In genomic region chr10:120204591-120205210, GRCm38 (mm10) we compare ENCODE assay signal across 25 mouse cellular contexts. TPM values are rescaled to one million over a fixed set of nuclear protein-coding genes. Genes with fewer than 3 reads are reported as not detected.
A peak's percentile ranks its signal among the peaks of the same experiment; 100 is the strongest.
DNase-seq lines count a peak whose midpoint lies in the region; ATAC-seq and TF ChIP-seq lines count a peak whose summit lies in the region.
"Had no signal": no experiment of that assay in that cellular context is flagged by ENCODE, and none has a peak within 500 bp of the region (broad histone marks: within the 10 kb centered on the region; RNA-seq: fewer than 3 reads in every experiment).

No protein-coding gene starts in this region.

- H3K36me3 ChIP-seq in midbrain, embryonic 11.5 days (ENCODE audit: control insufficient read depth, insufficient read depth, low read length) = no peaks in the 10 kb centered on the region
- H3K36me3 ChIP-seq in midbrain, embryonic 15.5 days (replicated peaks) = no peaks in the 10 kb centered on the region
- no peaks in the 10 kb centered on the region for H3K36me3 ChIP-seq in lung, postnatal 0 days (ENCODE audit: insufficient read depth, low read length)
- no peaks in the 10 kb centered on the region for H3K36me3 ChIP-seq in hindbrain, postnatal 0 days (ENCODE audit: insufficient read depth, low read length)
- H3K36me3 ChIP-seq: embryonic facial prominence, embryonic 15.5 days; forebrain, embryonic 10.5 days; heart, embryonic 10.5 days; heart, embryonic 15.5 days; hindbrain, embryonic 13.5 days; intestine, embryonic 15.5 days had no signal

- TF ChIP-seq EP300 in lung, postnatal 0 days (IDR thresholded peaks at IDR 0.05) = no peak

- H3K27me3 ChIP-seq in midbrain, embryonic 11.5 days (ENCODE audit: control insufficient read depth, insufficient read depth, low read length) = peaks cover 12% of the 10 kb centered on the region
- H3K27me3 ChIP-seq in midbrain, embryonic 15.5 days (replicated peaks) = 0 out of 2 replicates have a peak, but pooled peaks cover 10% of the 10 kb centered on the region
- H3K27me3 ChIP-seq in lung, postnatal 0 days (replicated peaks; ENCODE audit: insufficient read depth, low read length) = no peaks in the 10 kb centered on the region
- no peaks in the 10 kb centered on the region for H3K27me3 ChIP-seq in hindbrain, postnatal 0 days (ENCODE audit: insufficient read depth, low read length)
- H3K27me3 ChIP-seq: embryonic facial prominence, embryonic 15.5 days had no signal

- H3K4me3 ChIP-seq in midbrain, embryonic 11.5 days (ENCODE audit: low read depth, low read length) = no peak overlapping the region
- H3K4me3 ChIP-seq in midbrain, embryonic 15.5 days = no peak overlapping the region
- no peak overlapping the region for H3K4me3 ChIP-seq in lung, postnatal 0 days (ENCODE audit: low read depth, low read length)
- H3K4me3 ChIP-seq in hindbrain, postnatal 0 days (ENCODE audit: low read length) = no peak overlapping the region
- H3K4me3 ChIP-seq: embryonic facial prominence, embryonic 15.5 days; erythroblast, embryonic 14.5 days; forebrain, embryonic 10.5 days; gastrocnemius, adult 2 months; heart, embryonic 10.5 days; heart, embryonic 15.5 days; hindbrain, embryonic 13.5 days; intestine, embryonic 15.5 days had no signal

- no peak for ATAC-seq in midbrain, embryonic 11.5 days (ENCODE audit: low FRiP score)
- ATAC-seq in midbrain, embryonic 15.5 days (replicated peaks) = no peak
- ATAC-seq in lung, postnatal 0 days = no peak
- ATAC-seq in hindbrain, postnatal 0 days = no peak
- ATAC-seq in granulocyte monocyte progenitor cell, adult 5-6 weeks (replicated peaks; ENCODE audit: poor library complexity, severe bottlenecking) = no peak
- ATAC-seq: forebrain, embryonic 14.5 days; intestine, embryonic 15.5 days had no signal

- no peaks in the 10 kb centered on the region for H3K9me3 ChIP-seq in midbrain, embryonic 11.5 days (ENCODE audit: control insufficient read depth, low read length)
- H3K9me3 ChIP-seq in midbrain, embryonic 15.5 days = no peaks in the 10 kb centered on the region
- H3K9me3 ChIP-seq in lung, postnatal 0 days (ENCODE audit: low read length) = no peaks in the 10 kb centered on the region
- H3K9me3 ChIP-seq in hindbrain, postnatal 0 days (ENCODE audit: low read length) = no peaks in the 10 kb centered on the region
- H3K9me3 ChIP-seq: embryonic facial prominence, embryonic 15.5 days; forebrain, embryonic 10.5 days; heart, embryonic 10.5 days; heart, embryonic 15.5 days; hindbrain, embryonic 13.5 days; intestine, embryonic 15.5 days had no signal

- H3K4me2 ChIP-seq in midbrain, embryonic 11.5 days = no peak overlapping the region
- no peak overlapping the region for H3K4me2 ChIP-seq in midbrain, embryonic 15.5 days
- H3K4me2 ChIP-seq in lung, postnatal 0 days (replicated peaks; ENCODE audit: low read depth, low read length) = no peak overlapping the region
- no peak overlapping the region for H3K4me2 ChIP-seq in hindbrain, postnatal 0 days (ENCODE audit: low read depth, low read length)
- H3K4me2 ChIP-seq: embryonic facial prominence, embryonic 15.5 days; heart, embryonic 15.5 days; hindbrain, embryonic 13.5 days; intestine, embryonic 15.5 days had no signal

- H3K4me1 ChIP-seq in midbrain, embryonic 11.5 days (ENCODE audit: control insufficient read depth, insufficient read depth, low read length) = peaks cover 6% of the 10 kb centered on the region
- H3K4me1 ChIP-seq in midbrain, embryonic 15.5 days = peaks cover 15% of the 10 kb centered on the region
- H3K4me1 ChIP-seq in lung, postnatal 0 days (ENCODE audit: insufficient read depth, low read depth, low read length) = 0 out of 2 replicates have a peak, but pooled peaks cover under 1% of the 10 kb centered on the region
- H3K4me1 ChIP-seq in hindbrain, postnatal 0 days (ENCODE audit: insufficient read depth, low read length) = peaks cover 4% of the 10 kb centered on the region

- peak; percentile 60 for DNase-seq in midbrain, embryonic 11.5 days (ENCODE audit: low spot score, missing footprints)
- DNase-seq in MN1 (ENCODE audit: low spot score) (peak; percentile 20), ZHBTc4 (ENCODE audit: low read depth, low spot score) (peak; percentile 55)
- DNase-seq in yolk sac, embryonic 10.5 days (ENCODE audit: low spot score) = no peak
- no peak for DNase-seq in lung, postnatal 0 days (ENCODE audit: low spot score)
- no peak for DNase-seq in hindbrain, postnatal 0 days (ENCODE audit: low spot score)
- DNase-seq: adrenal gland, postnatal 10 days; B cell, adult 2 months; cerebellum, adult 2 months; cerebellum, postnatal 10 days; gastrocnemius, adult 2 months; gastrocnemius, postnatal 25 days; heart, adult 18-20 months; heart, postnatal 14 days; kidney, adult 18-20 months had no signal

- no peak overlapping the region for H3K27ac ChIP-seq in midbrain, embryonic 11.5 days (ENCODE audit: low read depth, low read length)
- no peak overlapping the region for H3K27ac ChIP-seq in midbrain, embryonic 15.5 days
- no peak overlapping the region for H3K27ac ChIP-seq in lung, postnatal 0 days (ENCODE audit: low read length)
- no peak overlapping the region for H3K27ac ChIP-seq in hindbrain, postnatal 0 days
- H3K27ac ChIP-seq: embryonic facial prominence, embryonic 15.5 days; forebrain, embryonic 10.5 days; gastrocnemius, adult 2 months; heart, embryonic 10.5 days; heart, embryonic 15.5 days; hindbrain, embryonic 13.5 days; intestine, embryonic 15.5 days had no signal

- no peak overlapping the region for H3K9ac ChIP-seq in midbrain, embryonic 11.5 days (ENCODE audit: low read length)
- H3K9ac ChIP-seq in midbrain, embryonic 15.5 days = no peak overlapping the region
- no peak overlapping the region for H3K9ac ChIP-seq in lung, postnatal 0 days (replicated peaks; ENCODE audit: low read depth)
- no peak overlapping the region for H3K9ac ChIP-seq in hindbrain, postnatal 0 days (replicated peaks; ENCODE audit: low read length)
- H3K9ac ChIP-seq: embryonic facial prominence, embryonic 15.5 days; heart, embryonic 15.5 days; hindbrain, embryonic 13.5 days; intestine, embryonic 15.5 days had no signal

- no peak for TF ChIP-seq CTCF in lung, postnatal 0 days (IDR thresholded peaks at IDR 0.05)
- TF ChIP-seq CTCF in hindbrain, postnatal 0 days (IDR thresholded peaks at IDR 0.05; ENCODE audit: low read depth) = no peak

- whole genome bisulfite sequencing in midbrain, embryonic 11.5 days = 88% methylated on average over 13 of the region's 13 CpGs
- 86% methylated on average over 13 of the region's 13 CpGs for WGBS in midbrain, embryonic 15.5 days
- 71% methylated on average over 13 of the region's 13 CpGs for WGBS in lung, postnatal 0 days
- 87% methylated on average over 13 of the region's 13 CpGs for WGBS in hindbrain, postnatal 0 days

RNA-seq across cellular contexts. Expression of gene Irak3, which starts 2.8 kb away (rescaled TPM):
- 0.72 and 1.2 TPM in 2 replicates for polyA plus RNA-seq in midbrain, embryonic 11.5 days (2014; fragmentation: Nextera tagmentation; extraction: Ambion mirVana)
- 0.18 and 0.19 TPM in 2 replicates for polyA plus RNA-seq in midbrain, embryonic 15.5 days (2015; fragmentation: Nextera tagmentation; extraction: Ambion mirVana)
- polyA plus RNA-seq in lung, postnatal 0 days (2015; fragmentation: Nextera tagmentation; extraction: Ambion mirVana) = 1.6 and 1.7 TPM in 2 replicates
- total RNA-seq in hindbrain, postnatal 0 days (2014; rRNA removed) = 0.11 TPM in 1 of 2 replicates, not detected in the other
- polyA plus RNA-seq in hindbrain, postnatal 0 days (2015; fragmentation: Nextera tagmentation; extraction: Ambion mirVana) = 0.32 and 0.41 TPM in 2 replicates
- total RNA-seq in granulocyte monocyte progenitor cell, adult 5-6 weeks (2014; fragmentation: Nextera tagmentation) = 37.4 and 45.1 TPM in 2 replicates
- total RNA-seq in granulocyte monocyte progenitor cell, adult 5-6 weeks (2017) = 21.7 and 24.0 TPM in 2 replicates
- polyA plus RNA-seq: erythroblast, embryonic 14.5 days had no signal

RNA-seq across cellular contexts. Expression of gene Tmbim4, which starts 3.3 kb away (rescaled TPM):
- polyA plus RNA-seq in midbrain, embryonic 11.5 days (2014; fragmentation: Nextera tagmentation; extraction: Ambion mirVana) = 83.1 and 88.4 TPM in 2 replicates
- 90.2 and 93.7 TPM in 2 replicates for polyA plus RNA-seq in midbrain, embryonic 15.5 days (2015; fragmentation: Nextera tagmentation; extraction: Ambion mirVana)
- polyA plus RNA-seq in lung, postnatal 0 days (2015; fragmentation: Nextera tagmentation; extraction: Ambion mirVana) = 152 and 165 TPM in 2 replicates
- 67.6 and 92.7 TPM in 2 replicates for total RNA-seq in hindbrain, postnatal 0 days (2014; rRNA removed)
- 140 and 143 TPM in 2 replicates for polyA plus RNA-seq in hindbrain, postnatal 0 days (2015; fragmentation: Nextera tagmentation; extraction: Ambion mirVana)
- total RNA-seq in granulocyte monocyte progenitor cell, adult 5-6 weeks (2014; fragmentation: Nextera tagmentation) = 87.9 and 100 TPM in 2 replicates
- 100 and 140 TPM in 2 replicates for total RNA-seq in granulocyte monocyte progenitor cell, adult 5-6 weeks (2017)

RNA-seq across cellular contexts. Expression of gene Llph, which starts 22.2 kb away (rescaled TPM):
- 53.7 and 58.3 TPM in 2 replicates for polyA plus RNA-seq in midbrain, embryonic 11.5 days (2014; fragmentation: Nextera tagmentation; extraction: Ambion mirVana)
- 34.7 and 39.6 TPM in 2 replicates for polyA plus RNA-seq in midbrain, embryonic 15.5 days (2015; fragmentation: Nextera tagmentation; extraction: Ambion mirVana)
- polyA plus RNA-seq in lung, postnatal 0 days (2015; fragmentation: Nextera tagmentation; extraction: Ambion mirVana) = 33.4 and 35.7 TPM in 2 replicates
- total RNA-seq in hindbrain, postnatal 0 days (2014; rRNA removed) = 3.8 and 4.1 TPM in 2 replicates
- 37.0 and 43.3 TPM in 2 replicates for polyA plus RNA-seq in hindbrain, postnatal 0 days (2015; fragmentation: Nextera tagmentation; extraction: Ambion mirVana)
- 73.4 and 83.8 TPM in 2 replicates for total RNA-seq in granulocyte monocyte progenitor cell, adult 5-6 weeks (2014; fragmentation: Nextera tagmentation)
- total RNA-seq in granulocyte monocyte progenitor cell, adult 5-6 weeks (2017) = 80.4 and 84.9 TPM in 2 replicates

Comparison
In these comparisons a context has a peak if more than half of its experiments do, and no peak if none do; other contexts are left out.
1. DNase-seq: peak in midbrain, embryonic 11.5 days (single experiment), MN1 (single experiment) and ZHBTc4 (single experiment); none in yolk sac, embryonic 10.5 days (single experiment), lung, postnatal 0 days (single experiment) and hindbrain, postnatal 0 days (single experiment).